Mouse (Mus musculus) embryo, embryonic 11 days (tissue): ENCODE data around the gene Yars2.
"Not testable (repeated sequence)": the region's sequence is repeated elsewhere in the genome, so short reads cannot be mapped to it uniquely, and the experiment has no call there.

Experiments used
- DNase-seq: peaks from one replicate; pipeline ENCODE4 v3.0.0-alpha.2; 2015

Gene Yars2

DNA sequence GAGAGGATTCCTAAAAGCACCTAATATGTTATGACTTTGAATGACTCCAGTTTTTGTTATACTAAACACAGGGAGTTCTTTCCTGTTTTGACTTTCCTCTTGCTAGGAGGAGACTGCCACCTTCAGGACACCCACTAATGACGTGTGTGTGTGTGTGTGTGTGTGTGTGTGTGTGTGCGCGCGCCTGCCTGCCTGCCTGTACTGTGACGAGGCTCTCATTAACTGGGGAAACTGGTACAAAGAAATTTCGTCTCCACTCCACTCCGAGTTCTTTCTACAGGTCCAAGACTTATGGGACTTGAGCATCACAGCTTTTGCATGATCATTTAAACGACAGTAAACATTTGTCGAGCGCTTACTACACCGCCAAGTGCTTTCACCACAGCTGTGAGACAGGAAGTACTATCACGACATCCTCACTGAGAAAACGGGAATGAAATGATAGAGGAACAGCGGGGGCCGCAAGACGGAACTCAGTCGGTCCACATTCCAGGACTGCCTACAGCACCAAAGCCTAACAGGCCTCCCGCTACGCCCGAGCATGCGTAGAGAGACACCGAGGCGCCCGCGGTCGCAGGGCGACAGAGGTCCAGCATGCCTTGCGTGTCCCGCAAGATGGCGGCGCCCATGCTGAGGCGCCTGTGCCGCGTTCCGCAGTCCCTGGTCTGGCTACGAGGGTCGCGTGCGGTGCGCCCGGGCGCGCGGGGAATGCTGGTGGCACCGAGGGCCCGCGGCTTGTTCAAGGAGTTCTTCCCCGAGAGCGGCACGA lies at the start of gene Yars2:
TSS of gene Yars2 (plus strand) at position 597 of the 769 bp plus-strand sequence.
- peak; percentile 96 for DNase-seq

DNA sequence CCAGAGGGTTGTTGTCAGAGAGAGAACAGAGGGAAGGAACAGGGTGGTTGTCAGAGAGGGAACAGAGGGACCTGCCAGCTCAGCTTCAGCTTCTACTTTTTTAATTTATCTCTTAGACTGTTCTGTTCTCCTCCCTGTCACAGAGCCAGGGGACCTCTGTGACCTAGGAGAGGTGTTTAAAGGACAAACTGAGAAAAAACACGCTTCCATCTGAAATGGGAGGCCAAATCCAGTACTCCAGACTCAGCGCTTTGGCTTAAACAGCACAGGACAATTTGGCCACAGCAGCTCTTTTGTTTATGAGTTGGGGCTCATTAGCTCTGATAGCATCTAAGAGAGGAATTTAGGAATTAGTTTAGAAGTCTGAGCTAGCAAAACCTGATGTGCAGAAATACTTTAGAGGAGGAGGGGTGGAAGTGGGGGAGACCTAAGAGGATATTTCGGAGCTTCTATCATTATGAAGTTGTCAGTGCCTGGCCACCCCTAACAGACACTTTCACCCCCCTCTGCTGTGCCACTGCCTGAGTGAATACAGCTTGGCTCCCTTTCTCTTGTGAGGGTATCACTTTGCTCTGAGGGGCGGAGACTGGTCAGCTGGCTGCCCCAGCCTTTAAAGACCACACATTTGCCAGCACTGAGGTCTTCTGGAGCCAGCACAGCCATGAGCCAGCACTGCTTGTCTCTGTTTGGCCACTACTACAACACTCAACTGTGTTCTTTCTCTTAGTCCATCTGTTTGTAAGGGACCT lies 49.3 kb upstream of the Yars2 start:
- peak; percentile 49 for DNase-seq

DNA sequence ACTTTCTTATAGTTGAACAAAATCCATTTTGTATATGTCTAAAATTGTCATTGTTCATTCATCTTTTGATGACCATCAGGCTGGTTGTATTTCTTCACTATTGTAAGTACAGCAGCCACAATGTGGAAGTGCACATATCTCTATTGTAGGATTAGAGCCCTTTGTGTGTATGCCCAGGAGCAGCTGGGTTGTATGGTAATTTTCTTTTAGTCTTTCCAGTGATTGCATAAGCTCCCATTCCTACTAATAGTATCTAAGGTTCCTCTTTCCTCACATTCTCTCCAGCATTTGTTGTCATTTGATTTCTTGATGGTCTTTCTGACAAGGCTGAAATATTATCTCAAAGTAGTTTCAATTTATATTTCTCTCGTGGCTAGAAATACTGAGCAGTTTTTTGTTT lies 47.5 kb upstream of the Yars2 start:
- no peak for DNase-seq

DNA sequence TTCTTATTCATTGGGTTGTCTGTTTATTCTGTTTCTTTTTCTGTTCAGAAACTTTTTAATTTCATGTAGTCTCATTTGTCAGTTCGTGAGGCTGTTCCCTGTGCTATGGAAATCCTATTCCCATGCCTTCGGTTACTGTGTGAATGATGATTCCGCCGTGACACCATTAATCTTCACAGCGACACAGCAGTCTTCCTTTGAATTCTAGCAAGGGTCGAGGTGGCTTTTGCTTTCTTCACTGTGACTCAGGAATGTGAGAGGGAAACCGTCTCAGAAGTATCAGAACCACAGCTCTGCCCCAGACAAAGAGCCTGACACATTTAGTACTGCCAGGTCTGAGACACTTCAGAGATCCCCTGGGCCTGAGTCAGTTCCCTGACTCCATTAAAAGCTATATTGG lies 46.9 kb upstream of the Yars2 start:
- DNase-seq = peak; percentile 31

DNA sequence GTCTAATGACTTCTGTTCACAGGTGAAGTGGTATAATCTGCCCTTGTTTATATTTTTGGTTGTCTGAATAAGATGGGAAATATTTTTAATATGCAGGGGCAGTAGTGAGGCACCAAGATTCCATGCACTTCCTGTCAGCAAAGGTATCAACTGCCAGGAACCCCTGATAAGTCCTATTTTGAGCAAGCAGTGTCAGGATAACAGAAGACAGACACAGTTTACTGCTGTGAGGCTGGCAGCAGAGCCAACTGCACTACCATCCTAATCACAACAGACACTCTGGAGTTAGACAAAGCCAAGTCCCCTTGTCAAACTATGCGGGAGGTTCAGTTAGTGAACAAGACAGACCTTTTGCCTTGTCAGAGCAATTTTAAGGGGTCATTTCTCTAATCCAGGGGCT lies 46.1 kb upstream of the Yars2 start:
- no peak for DNase-seq

DNA sequence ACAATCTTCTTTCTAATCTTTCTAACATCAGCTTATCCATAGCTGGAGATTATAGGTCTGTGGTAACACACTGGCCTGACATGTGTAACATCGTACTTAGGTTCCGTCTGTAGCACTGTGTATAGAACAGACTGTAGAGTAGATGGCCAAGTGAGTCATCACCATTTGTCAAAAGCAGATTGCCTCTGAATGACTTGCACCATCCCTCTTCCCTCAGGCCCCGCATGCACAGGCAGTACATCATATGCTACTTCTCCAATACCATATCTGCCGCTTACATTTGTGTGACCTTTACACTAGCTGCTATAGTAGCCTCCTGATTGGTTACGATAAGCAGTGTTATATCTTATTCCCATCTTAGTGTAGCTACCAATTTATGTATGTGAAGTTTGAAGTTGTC lies 41.9 kb upstream of the Yars2 start:
- DNase-seq = no peak

DNA sequence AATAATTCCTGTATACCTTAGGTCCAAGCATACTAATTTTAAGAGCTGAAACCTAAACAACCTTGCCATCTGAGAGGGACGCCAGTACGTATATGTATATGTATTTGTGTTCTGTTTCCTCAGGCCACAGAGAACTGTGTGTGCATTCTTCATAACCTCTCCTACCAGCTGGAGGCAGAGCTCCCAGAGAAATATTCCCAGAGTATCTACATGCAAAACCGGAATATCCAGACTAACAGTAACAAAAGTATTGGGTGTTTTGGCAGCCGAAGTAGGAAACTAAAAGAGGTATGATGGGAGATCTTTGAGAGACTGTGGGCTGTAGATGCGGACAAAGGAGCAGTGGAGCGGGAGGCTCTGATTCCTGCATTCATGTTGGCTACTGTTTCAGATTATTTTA lies 41.3 kb upstream of the Yars2 start:
- no peak for DNase-seq

DNA sequence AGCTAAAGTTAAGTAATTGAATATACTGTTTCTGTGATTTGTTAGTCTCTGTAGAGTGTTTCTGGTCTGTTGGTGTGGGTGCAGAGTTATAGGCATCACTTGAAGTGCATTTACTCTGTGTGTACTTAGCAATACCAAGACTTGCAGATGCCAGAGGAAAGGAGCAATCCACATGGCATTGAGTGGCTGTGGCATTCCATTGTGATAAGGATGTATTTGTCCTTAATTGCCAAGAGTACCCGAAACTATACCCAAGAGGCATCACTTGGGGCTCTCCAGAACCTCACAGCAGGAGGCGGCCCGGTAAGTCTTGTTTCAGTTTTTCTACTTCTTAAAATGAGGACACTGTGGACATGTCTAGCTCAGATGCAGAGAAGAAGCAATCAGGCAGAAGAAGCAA lies 40.3 kb upstream of the Yars2 start:
- DNase-seq = no peak

DNA sequence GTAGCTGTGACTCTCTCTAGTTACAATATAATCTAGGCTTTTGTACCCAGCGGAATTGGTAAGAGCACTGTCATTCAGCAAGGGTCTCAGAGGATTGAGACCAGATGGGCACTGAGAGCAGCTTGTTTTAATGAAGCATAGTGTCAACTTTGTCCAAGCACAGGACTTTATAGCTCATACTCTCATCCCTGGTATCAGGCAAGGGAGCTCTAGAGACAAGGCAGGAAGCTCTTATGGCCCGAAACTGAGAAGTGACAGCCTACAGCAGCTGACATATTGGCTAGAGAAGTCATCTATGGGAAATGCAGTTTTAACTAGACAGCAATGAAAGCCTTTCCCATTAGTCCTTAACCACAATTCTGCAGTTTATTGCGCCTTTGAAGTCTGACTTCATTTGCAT lies 29.8 kb upstream of the Yars2 start:
- no peak for DNase-seq

DNA sequence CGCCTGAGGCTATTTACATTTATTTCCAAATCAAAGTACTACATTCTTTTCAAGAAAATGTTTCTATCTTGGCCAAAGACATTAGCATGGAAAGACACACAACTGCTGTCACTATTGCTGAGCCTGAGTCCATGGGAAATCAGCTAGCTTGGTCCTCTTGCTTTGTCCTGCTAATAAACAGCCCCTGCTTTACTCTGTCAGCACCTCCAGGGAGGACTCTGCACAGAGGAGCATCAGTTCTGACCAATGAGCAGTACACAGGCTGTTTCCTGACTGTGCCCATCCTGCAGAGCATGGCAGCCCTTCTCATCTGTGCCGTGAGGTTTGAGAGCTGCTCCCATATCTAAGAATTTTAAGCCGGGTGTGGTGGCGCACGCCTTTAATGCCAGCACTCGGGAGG lies 29.0 kb upstream of the Yars2 start:
- DNase-seq = no peak

GRCm38 (mm10) chr16:16303138-16303827 lies 518 bp downstream of the Yars2 start:
- peak; percentile 66 for DNase-seq

DNA sequence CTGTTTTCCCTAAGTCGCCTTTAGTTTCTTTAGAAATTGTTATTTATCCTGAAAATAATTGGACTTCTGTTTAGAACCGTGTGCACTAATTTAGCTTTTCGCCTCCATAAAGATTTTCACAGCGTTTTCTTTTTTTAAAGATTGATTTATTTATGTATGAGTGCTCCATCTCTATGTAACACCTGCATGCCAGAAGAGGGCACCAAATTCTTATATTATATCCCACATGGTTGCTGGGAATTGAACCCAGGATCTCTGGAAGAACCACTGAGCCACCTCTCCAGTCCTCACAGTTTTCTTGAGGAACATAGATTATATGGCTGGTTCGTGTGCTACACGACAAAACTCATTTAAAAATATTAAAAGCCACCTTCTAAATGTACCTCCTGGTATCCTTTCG lies 1.1 kb downstream of the Yars2 start:
- peak; percentile 61 for DNase-seq

DNA sequence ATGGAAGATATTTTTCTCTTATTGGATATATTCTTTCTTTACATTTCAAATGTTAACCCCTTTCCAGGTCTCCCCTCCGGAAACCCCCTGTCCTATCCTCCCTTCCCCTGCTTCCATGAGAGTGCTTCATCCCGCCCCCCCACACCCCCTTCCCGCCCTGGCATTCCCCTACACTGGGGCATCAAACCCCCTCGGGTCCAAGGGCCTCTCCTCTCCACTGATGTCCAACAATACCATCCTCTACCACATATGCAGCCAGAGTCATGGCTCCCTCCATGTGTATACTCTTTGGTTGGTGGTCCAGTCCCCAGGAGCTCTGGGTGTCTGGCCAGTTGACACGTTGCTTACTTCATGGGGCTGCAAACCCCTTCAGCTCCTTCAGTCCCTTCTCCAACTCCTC lies 8.6 kb downstream of the Yars2 start:
- DNase-seq = no peak

- DNase-seq = no peak
Measured at GRCm38 (mm10) chr16:16325775-16326336, 23.1 kb downstream of the Yars2 start.

DNA sequence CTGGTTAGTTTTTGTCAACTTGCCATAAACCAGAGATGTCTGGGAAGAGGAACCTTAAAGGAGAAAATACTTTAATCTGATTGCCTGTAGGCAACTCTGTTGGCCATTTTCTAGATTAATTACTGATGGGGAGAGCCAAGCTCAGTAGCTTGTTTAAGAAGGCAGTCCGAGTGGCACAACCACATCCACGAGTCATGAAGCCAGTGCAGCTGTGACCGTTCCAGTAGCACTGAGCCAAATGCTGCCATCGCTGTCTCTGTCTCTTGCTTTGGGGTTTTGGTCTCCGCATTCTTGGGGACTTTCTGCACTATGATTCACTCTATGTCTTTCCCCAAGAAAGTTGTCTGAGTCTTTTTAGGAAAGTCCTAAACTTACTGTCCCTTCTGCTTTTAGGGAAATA lies 43.7 kb downstream of the Yars2 start:
- no peak for DNase-seq

- DNase-seq = peak; percentile 26
Measured at GRCm38 (mm10) chr16:16357908-16358307, 55.1 kb downstream of the Yars2 start.

DNA sequence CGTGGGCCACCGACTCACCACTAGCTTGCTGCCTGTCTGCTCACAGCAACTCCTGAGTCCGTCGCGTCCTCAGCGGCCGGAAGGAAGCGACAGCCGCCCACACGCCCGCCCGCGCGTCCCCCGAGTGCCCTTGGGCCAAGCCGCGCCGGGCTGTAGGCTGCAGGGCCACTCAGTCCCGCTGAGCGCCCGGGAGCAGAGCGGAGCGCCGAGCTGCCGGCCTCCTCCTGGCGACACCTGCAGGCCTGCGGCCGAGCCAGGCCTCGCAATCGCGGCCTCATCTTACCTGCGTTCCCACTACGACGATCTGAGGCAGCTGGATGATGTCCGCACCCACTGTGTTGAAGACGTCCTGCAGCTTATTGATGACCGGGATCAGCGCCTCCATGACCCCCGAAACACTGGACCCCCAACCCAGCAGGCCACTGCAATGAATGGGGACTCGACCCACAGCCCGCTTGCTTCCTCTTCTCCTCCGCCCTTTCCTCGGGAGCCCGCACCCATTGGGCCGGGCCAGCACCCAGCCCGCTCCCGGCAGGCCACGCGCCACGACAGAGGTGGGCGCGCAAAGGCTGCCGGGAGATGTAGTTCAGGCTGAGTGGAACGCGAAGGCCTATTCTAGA lies 55.8 kb downstream of the Yars2 start, which contains the start of gene Dnm1l:
TSS of gene Dnm1l (minus strand) at position 479 of the 620 bp plus-strand sequence.
- DNase-seq = peak; percentile 95

DNA sequence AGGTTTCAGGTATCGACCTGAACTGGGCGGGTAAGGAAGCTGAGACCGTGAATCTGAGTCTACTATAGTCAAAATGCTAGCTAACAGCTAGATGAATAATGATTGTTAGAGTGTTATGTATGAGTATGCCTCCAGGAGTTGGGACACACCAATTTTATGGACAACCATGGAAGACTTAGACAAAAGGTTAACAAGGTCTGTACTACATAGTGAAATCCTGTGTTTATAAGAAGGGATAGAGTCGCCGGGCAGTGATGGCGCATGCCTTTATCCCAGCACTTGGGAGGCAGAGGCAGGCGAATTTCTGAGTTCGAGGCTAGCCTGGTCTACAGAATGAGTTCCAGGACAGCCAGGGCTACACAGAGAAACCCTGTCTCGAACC lies 56.3 kb downstream of the Yars2 start:
- DNase-seq = not testable (repeated sequence)
